Mouse (Mus musculus): ENCODE data around the gene Il1rn.

DNA sequence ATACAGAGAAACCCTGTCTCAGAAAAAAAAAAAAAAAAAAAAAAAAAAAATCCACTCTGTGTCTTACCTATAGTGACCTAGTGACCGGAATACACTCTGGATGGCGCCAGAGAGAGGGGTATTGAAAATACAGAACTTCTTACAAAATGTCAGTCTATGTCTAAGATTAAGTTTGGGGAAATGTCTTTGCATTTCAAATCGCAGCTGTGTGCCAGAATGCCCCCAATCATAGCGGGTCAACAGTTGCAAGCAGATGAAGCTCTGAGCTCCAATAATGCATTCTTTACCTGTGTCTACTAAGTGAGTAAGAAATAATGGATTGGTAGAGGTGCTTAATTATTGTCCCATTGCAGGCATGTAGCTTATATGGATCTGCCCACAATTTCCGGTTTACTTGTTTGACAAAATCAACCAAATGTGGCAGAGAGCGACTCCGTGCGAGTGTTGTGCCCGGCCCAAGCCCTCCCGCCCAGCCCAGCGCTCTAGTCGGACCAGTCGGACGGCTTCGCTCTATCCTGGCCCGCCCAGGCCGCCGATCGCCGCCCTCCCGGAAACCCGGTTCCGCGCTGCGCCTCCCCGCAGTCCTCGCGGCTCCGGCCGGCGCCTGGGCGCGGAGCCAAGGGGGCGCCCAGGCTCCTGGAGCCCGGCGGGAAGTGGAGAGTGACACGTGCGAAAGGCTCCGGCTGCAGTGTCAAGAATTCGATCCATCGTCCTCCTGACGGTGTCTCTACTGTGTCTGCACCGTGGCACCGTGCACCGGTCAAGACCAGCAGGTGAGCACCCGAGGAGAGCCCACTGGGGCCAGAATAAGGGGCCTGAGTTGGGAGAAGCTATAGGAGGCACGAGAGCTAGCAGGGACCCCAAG, 30.6 kb downstream of the Il1rn start, which contains the start of gene Psd4:
- no peak for TF ChIP-seq POLR2A (IDR thresholded peaks at IDR 0.05; ENCODE audit: extremely low read depth, insufficient read depth, low read length)
- TF ChIP-seq CTCF (IDR thresholded peaks at IDR 0.05; ENCODE audit: extremely low read depth, insufficient read depth, low read length), result no peak

Data from cortical plate, adult 2 months (tissue).